Mouse (Mus musculus): ENCODE results near the gene Sipa1l1. TPM values are rescaled to one million over a fixed set of nuclear protein-coding genes. Genes with fewer than 3 reads are reported as not detected.

The Sipa1l1 gene
- polyA plus RNA-seq, 1 experiment from 2014 or later, result 39.8 TPM

- ATAC-seq (replicated peaks; ENCODE audit: low FRiP score), result no peak
- Histone ChIP-seq H3K36me3 (no peaks in the 10 kb centered on the region), H3K4me3 (replicated peaks) (no peak overlapping the region), H3K4me1 (peaks cover 56% of the 10 kb centered on the region), H3K27ac (no peak overlapping the region), H3K9me3 (replicated peaks) (no peaks in the 10 kb centered on the region), H3K27me3 (no peaks in the 10 kb centered on the region), H3K4me2 (no peak overlapping the region), H3K9ac (no peak overlapping the region)
- WGBS, result 20% methylated on average over 1 of the region's 1 CpGs
Measured at GRCm38 (mm10) chr12:82335095-82335494, 166.0 kb downstream of the Sipa1l1 start.

DNA sequence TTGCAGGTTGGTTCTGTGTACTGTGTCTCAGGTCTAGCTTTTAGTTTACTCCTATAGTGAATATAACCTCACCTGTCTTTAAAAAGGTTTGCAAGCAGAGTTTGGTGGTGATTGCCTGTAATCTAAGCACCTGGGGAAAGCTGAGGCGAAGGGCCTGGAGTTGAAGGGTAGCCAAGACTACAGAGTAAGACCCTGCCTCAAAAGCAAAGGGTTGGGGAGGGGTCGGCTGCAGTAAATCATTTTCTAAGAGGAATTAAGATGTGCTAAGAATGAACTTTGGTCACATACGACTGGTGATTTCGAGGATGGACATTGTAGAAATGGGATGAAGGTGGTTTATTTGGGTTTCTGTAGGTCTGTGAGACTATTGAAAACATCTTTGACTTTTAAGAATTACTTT lies 169.4 kb downstream of the Sipa1l1 start:
- H3K27me3 ChIP-seq, result no peaks in the 10 kb centered on the region
- H3K27ac ChIP-seq, result no peak overlapping the region
- WGBS, result 72% methylated on average over 4 of the region's 4 CpGs
- peaks cover 15% of the 10 kb centered on the region for H3K36me3 ChIP-seq
- peaks cover 41% of the 10 kb centered on the region for H3K4me1 ChIP-seq
- ATAC-seq (replicated peaks; ENCODE audit: low FRiP score), result no peak
- H3K4me2 ChIP-seq, result no peak overlapping the region
- no peaks in the 10 kb centered on the region for H3K9me3 ChIP-seq (replicated peaks)
- no peak overlapping the region for H3K9ac ChIP-seq
- no peak overlapping the region for H3K4me3 ChIP-seq (replicated peaks)

DNA sequence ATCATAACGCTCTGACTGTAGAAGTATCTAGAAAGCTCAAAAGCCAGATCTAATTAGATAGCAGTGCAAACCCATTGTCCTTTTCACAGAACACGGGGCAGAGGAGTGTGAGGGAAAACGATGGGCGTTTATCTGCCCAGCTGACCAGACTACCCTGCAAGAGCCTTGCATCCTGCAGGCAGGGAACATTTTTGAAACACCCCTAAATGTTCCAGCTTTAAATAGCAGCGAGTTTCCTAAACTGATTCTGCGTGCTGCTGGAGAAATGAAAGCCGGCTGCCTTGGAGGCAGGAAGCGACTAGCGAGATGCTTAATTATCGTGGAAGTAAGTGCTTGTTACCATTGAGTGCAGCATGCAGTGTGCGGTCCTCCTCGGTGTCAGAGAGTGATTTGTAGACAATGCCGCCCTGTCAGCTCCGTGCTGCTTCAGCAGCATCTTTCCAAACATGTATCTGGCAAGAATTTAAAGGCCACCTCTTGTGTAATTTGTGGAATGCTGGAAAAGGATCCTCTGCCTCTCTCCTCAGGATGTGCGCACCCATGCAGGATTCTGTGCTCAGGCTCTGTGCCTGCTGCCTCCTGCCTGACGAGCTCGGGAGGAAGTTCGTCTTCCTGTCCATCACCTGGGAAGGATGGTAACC lies 170.2 kb downstream of the Sipa1l1 start:
- no peak for ATAC-seq (replicated peaks; ENCODE audit: low FRiP score)
- H3K27ac ChIP-seq, result peak overlapping the region; percentile 11
- WGBS, result 17% methylated on average over 18 of the region's 18 CpGs

GRCm38 (mm10) chr12:82340196-82340918 lies 171.2 kb downstream of the Sipa1l1 start:
- 83% methylated on average over 6 of the region's 6 CpGs for WGBS
- Histone ChIP-seq H3K9ac (no peak overlapping the region), H3K27me3 (no peaks in the 10 kb centered on the region), H3K4me2 (no peak overlapping the region), H3K27ac (no peak overlapping the region), H3K4me3 (replicated peaks) (no peak overlapping the region), H3K4me1 (peaks cover 23% of the 10 kb centered on the region), H3K36me3 (peaks cover 15% of the 10 kb centered on the region), H3K9me3 (replicated peaks) (no peaks in the 10 kb centered on the region)
- no peak for ATAC-seq (replicated peaks; ENCODE audit: low FRiP score)

More for the DNA sequence above, 170.2 kb downstream of the Sipa1l1 start:
- H3K4me3 ChIP-seq (replicated peaks), result peak overlapping the region; percentile 22; the same call in 1 of the 2 replicates
- H3K9me3 ChIP-seq (replicated peaks), result no peaks in the 10 kb centered on the region
- no peaks in the 10 kb centered on the region for H3K27me3 ChIP-seq
- peaks cover 15% of the 10 kb centered on the region for H3K36me3 ChIP-seq
- peak overlapping the region; percentile 49 for H3K4me2 ChIP-seq
- no peak overlapping the region for H3K9ac ChIP-seq
- H3K4me1 ChIP-seq, result peaks cover 34% of the 10 kb centered on the region

GRCm38 (mm10) chr12:82341181-82341580 lies 172.1 kb downstream of the Sipa1l1 start:
- WGBS, result 95% methylated on average over 8 of the region's 8 CpGs
- H3K9me3 ChIP-seq (replicated peaks), result no peaks in the 10 kb centered on the region
- H3K27me3 ChIP-seq, result no peaks in the 10 kb centered on the region
- no peak overlapping the region for H3K4me2 ChIP-seq
- no peak overlapping the region for H3K27ac ChIP-seq
- H3K4me3 ChIP-seq (replicated peaks), result no peak overlapping the region
- H3K9ac ChIP-seq, result no peak overlapping the region
- H3K36me3 ChIP-seq, result peaks cover 15% of the 10 kb centered on the region
- peaks cover 22% of the 10 kb centered on the region for H3K4me1 ChIP-seq
- ATAC-seq (replicated peaks; ENCODE audit: low FRiP score), result no peak

DNA sequence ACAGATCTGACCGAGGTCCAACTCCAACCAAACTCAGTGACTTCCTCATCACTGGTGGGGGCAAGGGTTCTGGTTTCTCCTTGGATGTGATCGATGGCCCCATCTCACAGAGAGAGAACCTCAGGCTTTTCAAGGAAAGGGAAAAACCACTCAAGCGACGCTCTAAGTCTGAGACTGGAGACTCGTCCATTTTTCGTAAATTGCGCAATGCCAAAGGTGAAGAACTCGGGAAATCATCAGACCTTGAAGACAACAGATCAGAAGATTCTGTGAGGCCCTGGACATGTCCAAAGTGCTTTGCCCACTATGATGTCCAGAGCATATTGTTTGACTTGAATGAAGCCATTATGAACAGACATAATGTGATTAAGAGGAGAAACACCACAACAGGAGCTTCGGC lies 172.6 kb downstream of the Sipa1l1 start:
- no peak overlapping the region for H3K9ac ChIP-seq
- 94% methylated on average over 9 of the region's 9 CpGs for WGBS
- no peak overlapping the region for H3K4me3 ChIP-seq (replicated peaks)
- no peak overlapping the region for H3K27ac ChIP-seq
- H3K36me3 ChIP-seq, result peaks cover 15% of the 10 kb centered on the region
- H3K4me2 ChIP-seq, result no peak overlapping the region
- no peaks in the 10 kb centered on the region for H3K27me3 ChIP-seq
- ATAC-seq (replicated peaks; ENCODE audit: low FRiP score), result no peak
- no peaks in the 10 kb centered on the region for H3K9me3 ChIP-seq (replicated peaks)
- H3K4me1 ChIP-seq, result peaks cover 22% of the 10 kb centered on the region

- WGBS, result 94% methylated on average over 9 of the region's 11 CpGs
- Histone ChIP-seq H3K4me1 (peaks cover 11% of the 10 kb centered on the region), H3K9ac (no peak overlapping the region), H3K27ac (no peak overlapping the region), H3K9me3 (replicated peaks) (no peaks in the 10 kb centered on the region), H3K4me3 (replicated peaks) (no peak overlapping the region), H3K4me2 (no peak overlapping the region), H3K36me3 (no peaks in the 10 kb centered on the region), H3K27me3 (no peaks in the 10 kb centered on the region)
- no peak for ATAC-seq (replicated peaks; ENCODE audit: low FRiP score)
Measured at GRCm38 (mm10) chr12:82350082-82350481, 181.0 kb downstream of the Sipa1l1 start.

DNA sequence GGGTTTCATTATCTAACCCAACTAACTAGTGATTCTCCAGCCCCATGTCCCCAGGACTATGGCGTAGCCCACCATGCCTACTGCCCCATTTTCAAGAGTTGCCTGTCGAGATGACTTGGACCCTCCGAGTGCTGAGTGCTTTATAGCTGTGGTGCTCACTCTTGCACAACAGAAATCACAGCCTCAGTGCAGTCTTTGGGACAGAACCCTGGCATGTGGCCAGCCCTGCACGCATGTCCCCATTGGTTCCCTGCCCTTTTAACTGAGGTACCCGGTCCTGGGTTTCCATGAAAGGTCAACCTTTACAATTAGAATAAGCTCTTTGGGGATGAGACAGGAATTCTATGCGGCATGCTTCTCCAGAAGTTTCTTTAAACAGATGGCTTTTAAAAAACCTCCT lies 181.8 kb downstream of the Sipa1l1 start:
- Histone ChIP-seq H3K27ac (no peak overlapping the region), H3K4me3 (replicated peaks) (no peak overlapping the region), H3K4me1 (peaks cover 19% of the 10 kb centered on the region), H3K4me2 (no peak overlapping the region), H3K27me3 (no peaks in the 10 kb centered on the region), H3K9ac (no peak overlapping the region), H3K36me3 (no peaks in the 10 kb centered on the region), H3K9me3 (replicated peaks) (no peaks in the 10 kb centered on the region)
- 0 out of 2 replicates have a peak, but pooled peaks have one; percentile 40 for ATAC-seq (replicated peaks; ENCODE audit: low FRiP score)
- WGBS, result 47% methylated on average over 6 of the region's 6 CpGs

DNA sequence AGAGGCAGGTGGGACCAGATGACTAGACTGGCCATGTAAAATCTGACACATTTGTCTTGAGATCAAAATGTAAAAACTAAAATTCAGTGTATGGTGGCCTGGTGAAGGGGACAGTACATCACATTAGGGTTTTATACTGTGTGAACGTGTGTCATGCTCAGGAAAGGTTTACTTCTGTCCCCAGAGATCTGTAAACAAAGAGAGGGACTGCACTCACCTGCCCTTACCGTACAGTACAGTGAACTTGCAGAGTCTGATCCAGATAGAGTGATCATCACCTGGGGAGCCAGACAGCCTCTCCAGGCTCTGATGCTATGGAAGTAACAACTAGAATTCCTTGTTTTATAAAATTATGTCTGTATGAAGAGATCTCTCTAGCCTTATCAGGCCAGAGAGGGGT lies 184.5 kb downstream of the Sipa1l1 start:
- WGBS, result 69% methylated on average over 2 of the region's 2 CpGs
- Histone ChIP-seq H3K4me3 (replicated peaks) (no peak overlapping the region), H3K4me1 (peaks cover 19% of the 10 kb centered on the region), H3K4me2 (no peak overlapping the region), H3K9ac (no peak overlapping the region), H3K27me3 (no peaks in the 10 kb centered on the region), H3K9me3 (replicated peaks) (no peaks in the 10 kb centered on the region), H3K27ac (no peak overlapping the region), H3K36me3 (peaks cover 14% of the 10 kb centered on the region)
- no peak for ATAC-seq (replicated peaks; ENCODE audit: low FRiP score)

DNA sequence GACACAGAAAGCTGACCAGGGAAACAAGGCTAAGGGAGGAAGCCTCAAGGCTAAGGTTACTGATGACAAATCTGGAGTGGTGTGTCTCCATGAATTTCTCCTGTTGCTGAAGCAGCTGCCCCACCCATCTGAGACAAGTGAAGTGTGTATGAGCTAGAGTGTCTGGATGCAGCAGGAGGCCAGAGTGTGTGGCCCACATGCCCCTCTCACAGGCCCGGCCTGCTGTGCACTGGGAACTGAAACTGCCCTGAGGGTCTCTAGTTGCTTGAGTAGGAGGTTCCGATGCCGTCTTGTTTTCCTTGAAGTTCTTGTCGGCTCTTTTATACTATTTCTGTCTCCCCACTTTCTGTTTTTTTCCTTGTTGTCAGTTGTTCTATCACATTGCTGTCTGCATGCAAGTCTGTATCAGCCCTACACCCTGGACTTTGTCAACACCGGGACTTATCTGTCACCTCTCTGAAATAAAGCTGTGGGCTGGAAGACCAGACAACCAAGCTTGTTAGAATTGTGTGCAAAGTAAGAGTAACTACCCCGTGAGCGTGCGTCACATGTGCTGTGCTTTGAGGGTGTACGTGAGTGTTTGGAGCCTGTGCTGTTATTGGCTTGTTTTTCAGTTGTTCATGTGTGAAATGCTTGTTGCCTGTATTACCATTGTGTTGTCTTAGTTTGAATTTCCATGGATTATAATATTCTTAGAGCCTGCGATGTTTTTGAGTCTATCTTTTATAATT lies 186.5 kb downstream of the Sipa1l1 start:
- 0 out of 2 replicates have a peak, but pooled peaks have one; percentile 54 for ATAC-seq (replicated peaks; ENCODE audit: low FRiP score)
- Histone ChIP-seq H3K9me3 (replicated peaks) (no peaks in the 10 kb centered on the region), H3K4me2 (no peak overlapping the region), H3K4me1 (peaks cover 18% of the 10 kb centered on the region), H3K27me3 (no peaks in the 10 kb centered on the region), H3K4me3 (replicated peaks) (no peak overlapping the region), H3K27ac (peak overlapping the region; percentile 18; the same call in 1 of the 2 replicates), H3K9ac (no peak overlapping the region), H3K36me3 (peaks cover 18% of the 10 kb centered on the region)
- WGBS, result 64% methylated on average over 10 of the region's 10 CpGs

GRCm38 (mm10) chr12:82356476-82356875 lies 187.4 kb downstream of the Sipa1l1 start:
- H3K36me3 ChIP-seq, result peaks cover 18% of the 10 kb centered on the region
- H3K4me2 ChIP-seq, result no peak overlapping the region
- H3K27me3 ChIP-seq, result no peaks in the 10 kb centered on the region
- H3K4me3 ChIP-seq (replicated peaks), result no peak overlapping the region
- WGBS, result 73% methylated on average over 2 of the region's 2 CpGs
- no peak overlapping the region for H3K9ac ChIP-seq
- no peak overlapping the region for H3K27ac ChIP-seq
- H3K4me1 ChIP-seq, result peaks cover 14% of the 10 kb centered on the region
- no peaks in the 10 kb centered on the region for H3K9me3 ChIP-seq (replicated peaks)
- no peak for ATAC-seq (replicated peaks; ENCODE audit: low FRiP score)

DNA sequence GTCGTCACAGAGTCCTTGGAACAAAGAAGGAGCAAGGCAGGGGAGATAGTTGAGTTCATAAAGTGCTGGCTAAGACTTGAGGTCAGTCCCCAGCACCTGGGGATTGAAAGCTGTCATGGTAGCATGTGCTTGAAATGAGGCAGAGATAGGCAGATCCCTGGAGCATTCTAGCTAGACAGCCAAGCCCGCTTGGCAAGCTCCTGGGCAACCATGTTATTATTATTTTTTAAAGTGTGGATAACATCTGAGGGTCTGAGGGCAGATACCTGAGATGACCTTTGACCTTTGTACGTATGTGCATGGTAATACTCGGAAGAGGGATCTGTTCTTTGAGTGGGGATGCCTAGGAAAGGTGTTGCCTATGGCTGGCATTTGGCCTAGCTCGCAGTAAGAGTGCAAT lies 188.3 kb downstream of the Sipa1l1 start:
- no peak for ATAC-seq (replicated peaks; ENCODE audit: low FRiP score)
- Histone ChIP-seq H3K4me1 (peaks cover 14% of the 10 kb centered on the region), H3K36me3 (peaks cover 21% of the 10 kb centered on the region), H3K9me3 (replicated peaks) (no peaks in the 10 kb centered on the region), H3K4me2 (no peak overlapping the region), H3K27me3 (no peaks in the 10 kb centered on the region), H3K9ac (no peak overlapping the region), H3K27ac (no peak overlapping the region), H3K4me3 (replicated peaks) (no peak overlapping the region)
- WGBS, result 87% methylated on average over 5 of the region's 5 CpGs

Measured in kidney, embryonic 15.5 days (tissue).